Mouse (Mus musculus): ENCODE data around the gene Gm21762.
"Not testable (repeated sequence)": the region's sequence is repeated elsewhere in the genome, so short reads cannot be mapped to it uniquely, and the experiment has no call there.

- not testable (repeated sequence) for TF ChIP-seq POLR2A (IDR thresholded peaks at IDR 0.05; ENCODE audit: insufficient read length, low read depth); TCF12 (IDR thresholded peaks at IDR 0.05; ENCODE audit: insufficient read depth, poor library complexity, severe bottlenecking); MAX (IDR thresholded peaks at IDR 0.05; ENCODE audit: low read depth); CEBPB (IDR thresholded peaks at IDR 0.05; ENCODE audit: insufficient read depth, poor library complexity, severe bottlenecking); MYOD1 (IDR thresholded peaks at IDR 0.05; ENCODE audit: control insufficient read depth in 1 of 3, insufficient read length in 2 of 3, low read depth in 2 of 3); POLR2AphosphoS2 (IDR thresholded peaks at IDR 0.05; ENCODE audit: insufficient read length, low read depth); MYOG (IDR thresholded peaks at IDR 0.05; ENCODE audit: control insufficient read depth in 1 of 3, insufficient read depth in 1 of 3, insufficient read length in 2 of 3, low read depth in 2 of 3); USF1 (IDR thresholded peaks at IDR 0.05; ENCODE audit: low read depth); SRF (IDR thresholded peaks at IDR 0.05; ENCODE audit: control insufficient read depth, insufficient read length, low read depth); E2F4 (IDR thresholded peaks at IDR 0.05; ENCODE audit: insufficient read depth); TCF3 (IDR thresholded peaks at IDR 0.05; ENCODE audit: insufficient read length, low read depth); REST (IDR thresholded peaks at IDR 0.05; ENCODE audit: insufficient read depth, insufficient read length)
These were observed 7.4 kb upstream of the Gm21762 start for GRCm38 (mm10) chr13:120223012-120223659.
